Mouse (Mus musculus) gastrocnemius, adult 8-10 months (tissue): ENCODE measurements around the gene Slc1a4. TPM values are rescaled to one million over a fixed set of nuclear protein-coding genes. Genes with fewer than 3 reads are reported as not detected.

Source experiments
- DNase-seq, 2 experiments: peaks; one replicate each; pipeline ENCODE4 v3.0.0; 2022; ENCODE audit warnings: low spot score in 2 of 2
- total RNA-seq, 4 experiments: library from RNA; stranded (reverse); gene quantifications; 2 replicates each; pipeline ENCODE4 v1.2.4; 2022

The Slc1a4 gene
- total RNA-seq, 4 experiments from 2014 or later = 0.39 to 0.56 (median 0.47) TPM

- DNase-seq = no peak
Measured at GRCm38 (mm10) chr11:20253088-20253487, 79.4 kb downstream of the Slc1a4 start.

Other genes starting within 250 kb of the Slc1a4 start
- 10 to 100 TPM; 39.1 to 43.4 (median 39.7) TPM for gene Actr2, start 219.8 kb downstream of the Slc1a4 start, total RNA-seq
- 10 to 100 TPM; 84.0 to 90.6 (median 85.6) TPM for gene Rab1a, start 131.3 kb downstream of the Slc1a4 start, total RNA-seq
- 10 to 100 TPM; 32.7 to 36.1 (median 33.8) TPM for gene Cep68, start 83.3 kb downstream of the Slc1a4 start, total RNA-seq
- 10 to 100 TPM; 11.8 to 13.3 (median 12.6) TPM for gene Sertad2, start 210.5 kb upstream of the Slc1a4 start, total RNA-seq